Mouse (Mus musculus) neural tube, postnatal 0 days (tissue): ENCODE results near the gene Kcna7. TPM values are rescaled to one million over a fixed set of nuclear protein-coding genes. Genes with fewer than 3 reads are reported as not detected.

Source experiments
- microRNA-seq: library from miRNA; unstranded; fragments of <30 nt; microRNA quantifications from one replicate; pipeline ENCODE4, GENCODE M21; 2016
- polyA plus RNA-seq: library from polyadenylated mRNA; unstranded; fragments of >200 nt; fragmentation: Nextera tagmentation; extraction: Ambion mirVana; gene quantifications from 2 replicates; pipeline ENCODE4 v1.2.1, GENCODE M21; 2015

The Kcna7 gene
- not detected in 2 replicates for polyA plus RNA-seq

DNA sequence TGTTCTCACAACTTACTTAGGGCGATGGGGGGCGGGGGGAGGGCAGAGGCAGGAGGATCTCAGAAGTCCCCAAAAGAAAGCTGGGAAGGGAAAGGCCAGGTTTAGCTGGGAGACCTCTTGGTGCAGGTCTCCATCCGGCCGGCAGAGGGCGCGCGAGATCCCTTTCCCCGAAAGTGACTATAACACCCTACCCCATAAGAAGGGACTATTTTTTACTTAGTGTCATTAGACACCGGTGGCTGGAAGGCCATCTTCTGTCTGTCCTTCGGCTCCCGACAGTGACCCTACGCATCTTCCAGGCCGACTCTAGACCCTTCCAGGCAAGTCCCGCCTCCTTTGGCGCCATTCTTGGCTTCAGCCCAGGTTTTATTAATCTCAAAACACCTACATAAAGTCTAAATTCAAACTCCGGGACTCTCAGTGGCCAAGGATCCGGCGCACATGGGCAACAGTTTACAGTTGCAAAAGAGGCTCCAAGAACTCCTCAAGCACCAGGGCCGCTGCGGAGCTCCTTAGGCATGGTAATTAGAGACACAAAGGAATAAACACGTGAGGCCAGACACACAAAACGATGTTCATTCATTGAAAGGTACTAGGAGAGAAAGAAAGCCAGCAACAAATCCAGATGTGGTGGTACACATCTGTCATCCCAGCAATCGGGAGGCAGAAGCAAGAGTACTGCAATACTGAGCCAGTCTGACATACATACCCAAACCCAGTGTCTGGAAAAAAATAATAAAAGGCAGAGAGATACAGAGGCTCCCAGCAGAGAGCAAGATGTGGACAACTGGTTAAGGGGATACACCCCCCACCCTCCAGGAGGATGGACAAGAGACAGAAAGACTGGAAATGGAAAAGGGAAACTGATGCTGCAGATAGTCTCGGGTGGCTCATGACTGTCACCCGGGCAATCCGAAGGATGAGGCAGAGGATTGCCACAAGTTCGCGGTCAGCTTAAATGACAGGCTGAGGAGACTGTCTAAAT is at the start of gene Kcna7:
TSS of gene Kcna7 (plus strand) at position 563 of the 985 bp plus-strand sequence.

DNA sequence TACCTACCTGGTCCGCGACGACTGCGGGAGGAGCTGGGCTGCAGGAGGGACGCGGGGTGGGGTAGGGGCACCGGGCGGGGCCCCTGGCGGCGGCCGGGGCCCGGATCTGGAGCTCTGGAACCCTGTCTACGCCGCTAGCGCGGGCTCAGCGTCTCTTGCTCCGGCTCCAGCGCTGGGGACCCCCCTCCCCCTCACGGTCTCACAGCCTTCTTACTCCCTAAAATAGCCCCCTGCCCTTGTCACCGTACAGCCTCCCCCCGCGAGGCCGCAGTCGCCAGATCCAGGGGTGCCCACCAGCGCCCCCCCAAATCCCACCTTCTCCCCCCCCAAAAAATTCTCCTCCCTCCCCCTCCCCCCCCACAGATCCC is 38.8 kb upstream of the Kcna7 start, which contains the start of gene Ppfia3:
TSS of gene Ppfia3 (minus strand) at position 368 of the 368 bp plus-strand sequence.

DNA sequence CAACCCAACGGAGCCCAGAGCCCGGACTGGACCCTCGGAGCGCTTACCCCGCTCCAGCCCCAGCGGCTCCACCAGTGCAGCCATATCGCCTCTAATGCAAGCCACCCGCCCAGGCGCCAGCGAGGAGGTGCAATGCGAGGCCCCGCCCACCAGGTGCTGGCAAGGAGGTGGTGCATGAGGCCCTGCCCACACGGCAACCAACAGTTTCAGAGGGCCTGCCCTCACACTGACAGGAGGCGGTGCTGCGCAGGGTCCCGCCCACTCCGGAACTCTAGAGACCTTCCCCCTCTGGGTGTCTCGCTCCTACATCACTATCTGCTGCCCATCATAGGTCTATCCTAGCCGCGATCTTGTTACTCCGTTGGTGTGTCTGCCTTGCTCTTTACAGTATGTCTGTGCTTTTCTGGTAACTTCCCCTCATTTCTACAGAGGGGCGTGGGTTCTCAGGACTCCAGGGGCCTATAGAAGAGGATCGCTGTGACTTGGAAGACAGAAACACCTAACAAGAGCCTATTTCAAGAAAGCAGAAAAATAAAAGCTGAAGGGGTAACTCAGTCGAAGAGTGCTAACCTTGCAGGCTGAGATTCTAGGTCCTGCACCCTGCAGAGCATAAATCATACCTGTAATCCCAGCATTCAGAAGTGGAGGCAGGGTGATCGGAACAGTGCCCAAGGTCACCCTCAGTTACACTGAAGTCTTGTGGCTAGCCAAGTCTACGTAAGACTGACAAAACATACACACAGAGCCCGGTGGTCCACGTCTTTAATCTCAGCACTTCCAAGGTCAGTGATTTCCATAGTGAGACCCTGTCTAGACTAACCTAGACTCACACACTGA is 34.8 kb upstream of the Kcna7 start, which contains the start of gene Lin7b:
TSS of gene Lin7b (minus strand) at position 109 of the 837 bp plus-strand sequence.

DNA sequence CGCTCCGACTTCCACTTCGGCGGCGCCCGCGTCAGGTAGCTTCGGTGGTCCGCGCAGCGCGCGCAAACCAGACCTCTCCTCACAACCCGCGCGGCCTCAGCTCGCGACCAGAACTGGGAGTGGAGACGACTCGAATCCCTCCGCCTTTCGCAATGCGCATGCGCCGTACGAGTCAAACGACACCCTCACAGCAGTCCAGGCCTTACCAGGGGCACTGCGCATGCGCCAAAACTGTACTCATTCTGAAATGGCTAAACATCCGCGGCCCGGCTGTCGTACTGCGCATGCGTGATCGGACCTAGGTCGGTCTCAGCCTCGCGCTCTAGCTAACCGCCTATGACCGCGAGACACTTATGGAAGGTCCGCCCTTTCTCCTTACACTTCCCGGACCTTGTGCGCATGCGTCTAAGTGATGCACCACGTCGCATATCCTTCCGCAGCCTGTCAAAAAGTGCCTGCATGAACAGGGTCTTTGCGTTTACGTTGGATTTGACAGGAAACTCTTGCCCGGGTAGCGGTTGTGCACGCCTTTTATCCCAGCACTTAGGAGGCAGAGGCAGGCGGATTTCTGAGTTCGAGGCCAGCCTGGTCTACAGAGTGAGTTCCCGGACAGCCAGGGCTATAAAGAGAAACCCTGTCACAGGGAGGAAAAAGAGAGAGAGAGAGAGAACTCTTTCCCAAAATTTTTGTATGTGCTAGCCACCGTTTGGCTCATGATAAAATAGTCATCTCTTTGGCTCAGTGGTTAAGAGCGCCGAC is 9.7 kb upstream of the Kcna7 start, which contains the start of gene Snrnp70:
TSS of gene Snrnp70 (minus strand) at position 165 of the 759 bp plus-strand sequence.

DNA sequence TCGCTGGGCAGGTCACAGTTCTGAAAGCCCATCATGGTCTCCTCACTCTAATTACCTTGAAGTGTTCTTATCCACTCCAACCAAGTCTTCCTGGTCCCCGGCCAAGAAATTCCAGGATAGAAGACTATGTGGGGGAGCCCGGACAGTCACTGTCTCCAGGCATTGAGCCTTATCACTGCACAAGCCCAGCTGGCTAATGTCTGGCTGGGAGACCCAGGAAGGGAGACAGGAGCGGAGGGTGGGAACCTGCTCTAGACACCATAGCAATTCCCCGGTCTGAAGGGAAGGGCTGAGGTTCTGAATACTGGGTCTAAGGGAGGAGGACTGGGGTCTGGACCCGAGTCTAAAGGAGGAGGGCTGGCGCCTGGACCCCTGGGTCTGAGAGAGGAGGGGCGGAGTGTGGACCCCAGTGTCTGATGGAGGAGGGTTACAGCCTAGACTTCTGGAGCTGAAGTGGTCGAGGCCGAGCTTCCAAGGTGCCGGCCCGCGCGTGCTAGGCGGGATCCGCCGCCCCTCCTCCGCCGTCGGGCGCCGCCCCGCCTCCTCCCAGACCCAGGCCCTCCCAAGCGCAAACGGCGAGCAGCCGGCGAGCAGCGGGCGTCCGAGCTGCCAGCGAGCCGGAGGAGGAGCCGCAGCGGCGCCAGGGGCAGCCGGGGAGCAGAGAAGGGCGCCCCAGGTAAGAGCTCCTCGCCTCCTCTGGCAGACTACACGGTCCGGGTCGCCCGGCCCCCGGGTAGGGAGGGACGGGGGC is 7.8 kb downstream of the Kcna7 start, which contains the start of gene Ntf5:
TSS of gene Ntf5 (plus strand) at position 583 of the 751 bp plus-strand sequence.

DNA sequence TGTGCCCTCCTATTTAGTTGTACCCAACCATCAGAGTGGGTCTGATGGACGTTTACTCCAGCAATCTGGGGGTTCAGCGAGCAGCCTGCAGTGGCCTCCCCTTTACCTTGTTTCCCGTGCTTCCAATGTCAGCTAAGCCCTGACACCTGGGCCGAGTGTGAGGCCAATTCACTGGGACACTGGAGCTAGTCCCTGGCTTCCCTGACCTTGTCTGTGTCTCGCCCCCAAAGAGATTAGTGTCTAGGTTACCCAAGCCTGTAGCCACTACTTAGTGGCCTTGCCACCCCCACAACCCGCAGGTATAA is 15.1 kb downstream of the Kcna7 start, which contains the start of gene Lhb:
TSS of gene Lhb (plus strand) at position 206 of the 305 bp plus-strand sequence.

DNA sequence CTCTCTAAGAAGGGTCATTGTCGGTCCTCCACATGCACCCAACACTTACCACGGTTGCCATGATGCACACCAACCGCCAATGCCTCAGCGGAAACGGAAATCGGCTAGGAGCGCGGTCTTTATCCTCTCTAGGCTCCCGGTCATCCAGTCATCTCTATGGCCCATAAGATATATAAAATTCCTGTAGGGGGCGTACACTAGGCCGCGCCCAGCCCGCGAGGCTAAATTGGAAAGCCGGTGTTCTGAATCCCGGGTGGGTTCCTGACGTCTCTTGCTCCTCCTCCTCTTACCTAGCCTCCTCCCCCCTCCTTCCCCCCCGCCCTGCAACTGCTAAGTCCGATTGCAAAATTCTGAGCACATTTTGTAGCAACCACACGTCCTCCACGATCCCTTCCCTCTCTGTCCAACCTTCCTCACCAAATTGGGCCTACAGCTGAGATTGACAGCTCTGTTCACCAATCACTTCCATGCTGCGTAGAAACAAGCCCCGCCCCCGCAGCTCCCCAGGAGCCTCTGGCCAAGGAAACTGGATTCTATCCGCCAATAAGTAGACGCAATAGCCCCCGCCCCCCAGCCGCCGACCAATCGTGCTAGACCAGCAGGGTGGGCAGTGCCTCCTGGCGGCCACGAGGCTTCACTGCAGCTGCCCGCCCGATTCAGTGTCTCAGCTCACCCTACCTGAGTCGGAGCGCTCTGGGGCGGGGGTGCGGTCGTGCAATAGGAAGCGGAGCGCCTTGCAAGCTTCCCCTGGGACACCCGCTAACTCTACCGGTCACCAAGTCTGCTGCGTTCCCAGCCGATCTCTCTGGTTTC is 29.0 kb downstream of the Kcna7 start, which contains the start of gene Gys1:
TSS of gene Gys1 (plus strand) at position 642 of the 813 bp plus-strand sequence.

DNA sequence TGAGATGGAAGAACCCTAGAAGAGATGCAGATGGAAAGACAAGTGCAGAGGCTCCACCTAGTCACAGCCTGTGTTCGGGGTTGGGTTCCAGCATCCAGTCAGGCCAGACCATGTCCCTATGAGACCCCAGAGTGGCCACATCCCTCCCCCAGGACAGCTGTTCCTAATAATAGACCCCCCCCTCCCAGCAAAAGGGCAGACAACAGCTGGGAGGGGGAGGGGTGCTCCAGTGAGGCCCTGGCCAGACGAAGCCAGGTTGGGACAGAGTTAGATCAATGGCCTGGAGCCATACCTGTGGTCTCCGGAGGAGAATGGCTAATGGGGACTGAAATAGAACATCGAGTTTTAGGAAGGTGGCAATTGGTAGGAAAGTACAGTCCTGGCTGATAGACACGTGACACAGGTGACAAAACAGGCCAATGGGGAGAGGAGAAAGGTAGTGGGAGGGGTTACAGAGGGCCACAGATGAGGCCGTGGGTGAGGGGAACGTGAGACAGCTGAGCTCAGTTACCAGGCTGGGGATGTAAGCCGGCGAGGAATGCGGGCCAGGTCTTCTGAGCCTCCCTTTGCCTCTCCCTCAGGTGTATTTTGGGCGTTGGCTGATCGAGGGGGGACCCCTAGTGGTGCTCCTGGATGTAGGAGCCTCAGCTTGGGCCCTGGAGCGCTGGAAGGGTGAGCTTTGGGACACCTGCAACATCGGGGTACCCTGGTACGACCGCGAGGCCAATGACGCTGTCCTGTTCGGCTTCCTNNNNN is 32.2 kb downstream of the Kcna7 start, which contains the start of gene Ruvbl2:
TSS of gene Ruvbl2 (minus strand) at position 576 of the 756 bp plus-strand sequence.

Small RNA genes within 50 kb of the gene (microRNA-seq; reads per million reads assigned to microRNA genes)
- gene Gm22133: not detected

Other genes with a start within 250 kb of the Kcna7 start
- 0.29 and 1.2 TPM in 2 replicates for gene Slc17a7, start 241.7 kb upstream of the Kcna7 start, polyA plus RNA-seq
- not detected in 2 replicates for gene Gfy, start 226.1 kb upstream of the Kcna7 start, polyA plus RNA-seq
- gene Pth2, start 224.7 kb upstream of the Kcna7 start, polyA plus RNA-seq: not detected in 2 replicates
- gene Ccdc155, start 200.8 kb upstream of the Kcna7 start, polyA plus RNA-seq: 0.42 and 0.50 TPM in 2 replicates
- gene Dkkl1, start 193.5 kb upstream of the Kcna7 start, polyA plus RNA-seq: 27.6 and 29.1 TPM in 2 replicates
- 18.3 and 18.6 TPM in 2 replicates for gene Tead2, start 189.9 kb upstream of the Kcna7 start, polyA plus RNA-seq
- gene Cd37, start 166.5 kb upstream of the Kcna7 start, polyA plus RNA-seq: 3.1 and 4.6 TPM in 2 replicates
- gene Slc6a16, start 164.6 kb upstream of the Kcna7 start, polyA plus RNA-seq: 2.2 and 2.6 TPM in 2 replicates
- gene Slc6a21, start 128.1 kb upstream of the Kcna7 start, polyA plus RNA-seq: not detected in 2 replicates
- gene Trpm4, start 71.9 kb upstream of the Kcna7 start, polyA plus RNA-seq: 11.8 and 12.6 TPM in 2 replicates
- gene Hrc, start 70.4 kb upstream of the Kcna7 start, polyA plus RNA-seq: 0.52 and 0.62 TPM in 2 replicates
- gene Ppfia3, start 38.6 kb upstream of the Kcna7 start, polyA plus RNA-seq: 33.9 and 35.6 TPM in 2 replicates
- 111 and 123 TPM in 2 replicates for gene Lin7b, start 35.1 kb upstream of the Kcna7 start, polyA plus RNA-seq
- gene Snrnp70, start 9.9 kb upstream of the Kcna7 start, polyA plus RNA-seq: 146 and 152 TPM in 2 replicates
- gene Ntf5, start 8.0 kb downstream of the Kcna7 start, polyA plus RNA-seq: 0.10 TPM in 1 of 2 replicates, not detected in the other
- gene Lhb, start 15.2 kb downstream of the Kcna7 start, polyA plus RNA-seq: 0.37 and 0.48 TPM in 2 replicates
- 16.4 and 18.9 TPM in 2 replicates for gene Gys1, start 29.2 kb downstream of the Kcna7 start, polyA plus RNA-seq
- gene Ruvbl2, start 32.4 kb downstream of the Kcna7 start, polyA plus RNA-seq: 83.2 and 91.0 TPM in 2 replicates
- gene Ftl1, start 54.2 kb downstream of the Kcna7 start, polyA plus RNA-seq: 3,929 and 4,285 TPM in 2 replicates
- 248 and 251 TPM in 2 replicates for gene Bax, start 61.2 kb downstream of the Kcna7 start, polyA plus RNA-seq
- 0.29 and 0.49 TPM in 2 replicates for gene Tulp2, start 76.2 kb downstream of the Kcna7 start, polyA plus RNA-seq
- gene Gm45808, start 81.2 kb downstream of the Kcna7 start, polyA plus RNA-seq: not detected in 2 replicates
- 5.4 and 5.5 TPM in 2 replicates for gene Dhdh, start 83.2 kb downstream of the Kcna7 start, polyA plus RNA-seq
- gene Nucb1, start 104.8 kb downstream of the Kcna7 start, polyA plus RNA-seq: 143 and 157 TPM in 2 replicates
- 18.4 and 20.1 TPM in 2 replicates for gene Ppp1r15a, start 120.6 kb downstream of the Kcna7 start, polyA plus RNA-seq
- 5.5 and 6.7 TPM in 2 replicates for gene Plekha4, start 120.7 kb downstream of the Kcna7 start, polyA plus RNA-seq
- gene Hsd17b14, start 149.2 kb downstream of the Kcna7 start, polyA plus RNA-seq: 0.62 and 0.81 TPM in 2 replicates
- gene Bcat2, start 164.5 kb downstream of the Kcna7 start, polyA plus RNA-seq: 19.8 and 21.5 TPM in 2 replicates
- gene Fgf21, start 209.8 kb downstream of the Kcna7 start, polyA plus RNA-seq: not detected in 2 replicates
- gene Fut1, start 211.6 kb downstream of the Kcna7 start, polyA plus RNA-seq: 0.14 TPM in 1 of 2 replicates, not detected in the other
- 0.10 TPM in 1 of 2 replicates, not detected in the other for gene Izumo1, start 216.2 kb downstream of the Kcna7 start, polyA plus RNA-seq
- gene Rasip1, start 221.8 kb downstream of the Kcna7 start, polyA plus RNA-seq: 18.8 and 19.9 TPM in 2 replicates
- 4.5 and 5.3 TPM in 2 replicates for gene Mamstr, start 234.3 kb downstream of the Kcna7 start, polyA plus RNA-seq